Mouse (Mus musculus): ENCODE data around the gene Chst14.

DNA sequence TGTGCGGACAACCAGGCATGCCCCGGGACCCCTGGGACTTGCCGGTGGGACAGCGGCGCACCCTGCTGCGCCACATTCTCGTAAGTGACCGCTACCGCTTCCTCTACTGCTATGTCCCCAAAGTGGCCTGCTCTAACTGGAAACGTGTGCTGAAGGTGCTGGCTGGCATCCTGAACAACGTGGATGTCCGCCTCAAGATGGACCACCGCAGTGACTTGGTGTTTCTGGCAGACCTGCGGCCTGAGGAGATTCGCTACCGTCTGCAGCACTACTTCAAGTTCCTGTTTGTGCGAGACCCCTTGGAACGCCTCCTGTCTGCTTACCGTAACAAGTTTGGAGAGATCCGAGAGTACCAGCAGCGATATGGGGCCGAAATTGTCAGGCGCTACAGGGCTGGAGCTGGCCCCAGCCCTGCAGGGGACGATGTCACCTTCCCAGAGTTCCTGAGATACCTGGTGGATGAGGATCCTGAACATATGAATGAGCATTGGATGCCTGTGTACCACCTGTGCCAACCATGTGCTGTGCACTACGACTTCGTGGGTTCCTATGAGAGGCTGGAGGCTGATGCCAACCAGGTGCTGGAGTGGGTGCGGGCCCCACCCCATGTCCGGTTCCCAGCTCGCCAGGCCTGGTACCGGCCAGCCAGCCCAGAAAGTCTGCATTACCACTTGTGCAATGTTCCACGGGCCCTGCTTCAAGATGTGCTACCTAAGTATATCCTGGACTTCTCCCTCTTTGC lies 873 bp downstream of the Chst14 start:
- TF ChIP-seq EP300 (IDR thresholded peaks at IDR 0.05; ENCODE audit: insufficient read depth, low read depth, low read length) (no peak), POLR2A (IDR thresholded peaks at IDR 0.05; ENCODE audit: insufficient read depth, low read length) (no peak)

Data from ES-Bruce4 (cell line).